Mouse (Mus musculus): ENCODE measurements around the gene Kif20b. TPM values are rescaled to one million over a fixed set of nuclear protein-coding genes. Genes with fewer than 3 reads are reported as not detected.

Gene Kif20b
- polyA plus RNA-seq, 1 experiment: 1.7 TPM

DNA sequence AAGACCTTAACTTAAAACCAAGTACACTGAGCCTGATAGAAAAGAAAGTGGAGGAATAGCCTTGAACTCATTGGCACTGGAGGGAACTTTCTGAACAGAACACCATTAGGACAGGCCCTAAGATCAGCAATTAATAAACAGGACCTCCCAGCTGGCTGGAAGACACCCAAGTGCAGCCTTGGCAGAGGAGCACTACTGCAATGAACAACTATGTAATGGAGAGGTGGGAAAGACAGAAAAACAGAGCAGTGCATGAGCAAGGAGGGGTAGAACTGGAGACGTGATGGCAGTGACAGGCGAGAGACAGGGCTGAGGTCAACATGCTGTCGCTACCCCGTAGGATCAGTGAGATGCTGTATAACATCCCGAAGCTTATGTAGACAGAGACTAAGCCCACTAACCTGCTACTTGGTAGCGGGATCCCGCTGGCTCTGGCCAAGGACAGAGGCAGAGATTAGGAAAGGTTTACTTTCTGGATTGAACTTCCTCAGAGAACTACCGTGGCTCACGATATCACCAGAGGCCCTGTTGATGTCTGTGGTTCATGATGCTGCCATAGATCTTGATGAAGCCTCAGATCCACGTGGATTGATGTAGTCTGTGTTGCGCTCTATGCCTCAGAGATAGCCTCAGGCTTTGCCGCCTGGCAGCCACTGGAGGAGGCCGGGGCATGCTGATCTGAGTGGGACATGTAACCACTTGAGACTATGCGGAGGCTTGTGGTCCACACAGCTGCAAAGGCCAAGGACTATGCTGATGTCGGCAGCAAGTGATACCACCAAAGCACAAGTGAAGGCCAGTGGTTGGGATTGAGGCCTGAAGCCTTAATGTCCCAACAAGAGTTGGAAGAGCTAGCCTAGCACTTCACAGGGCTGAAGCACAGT is 24.8 kb upstream of the Kif20b start:
- Histone ChIP-seq H3K27me3 (ENCODE audit: control insufficient read depth, insufficient read depth, low read length) (no peaks in the 10 kb centered on the region), H3K4me3 (ENCODE audit: control insufficient read depth, insufficient read depth, low read length) (no peak overlapping the region), H3K4me1 (replicated peaks; ENCODE audit: control insufficient read depth, insufficient read depth, low read length) (no peaks in the 10 kb centered on the region), H3K27ac (ENCODE audit: control insufficient read depth, insufficient read depth, low read length) (no peak overlapping the region), H3K36me3 (ENCODE audit: control insufficient read depth, insufficient read depth, low read length) (no peaks in the 10 kb centered on the region)
- TF ChIP-seq CTCF (IDR thresholded peaks at IDR 0.05; ENCODE audit: borderline replicate concordance, control insufficient read depth, extremely low read depth, insufficient read depth, low read length, poor library complexity) (no peak), POLR2A (IDR thresholded peaks at IDR 0.05; ENCODE audit: control insufficient read depth, extremely low read depth, insufficient read depth, low read length, poor library complexity) (no peak)
- WGBS: 95% methylated on average over 15 of the region's 15 CpGs
- DNase-seq: no peak

DNA sequence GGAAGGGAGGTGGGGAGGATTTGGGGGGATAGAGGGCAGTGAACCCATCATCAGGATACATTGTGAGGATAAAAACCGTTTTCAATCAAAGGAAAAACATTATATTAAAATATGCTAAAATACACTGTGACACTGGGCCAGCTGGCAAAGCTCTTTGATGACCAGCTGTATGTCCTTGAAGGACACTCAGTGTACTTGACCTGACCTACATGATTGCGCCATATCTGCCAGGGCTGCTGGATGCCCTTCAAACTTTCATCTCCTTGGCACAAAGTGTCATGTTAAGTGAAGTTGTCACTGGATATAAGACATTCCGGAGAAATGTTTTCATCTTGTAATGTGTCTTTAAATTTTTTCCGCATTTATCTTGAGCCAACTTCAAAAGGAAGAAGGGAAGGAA is 23.2 kb upstream of the Kif20b start:
- DNase-seq: no peak
- no peaks in the 10 kb centered on the region for H3K4me1 ChIP-seq (replicated peaks; ENCODE audit: control insufficient read depth, insufficient read depth, low read length)
- H3K27ac ChIP-seq (ENCODE audit: control insufficient read depth, insufficient read depth, low read length): no peak overlapping the region
- H3K27me3 ChIP-seq (ENCODE audit: control insufficient read depth, insufficient read depth, low read length): no peaks in the 10 kb centered on the region
- no peaks in the 10 kb centered on the region for H3K36me3 ChIP-seq (ENCODE audit: control insufficient read depth, insufficient read depth, low read length)
- no peak for TF ChIP-seq CTCF (IDR thresholded peaks at IDR 0.05; ENCODE audit: borderline replicate concordance, control insufficient read depth, extremely low read depth, insufficient read depth, low read length, poor library complexity)
- TF ChIP-seq POLR2A (IDR thresholded peaks at IDR 0.05; ENCODE audit: control insufficient read depth, extremely low read depth, insufficient read depth, low read length, poor library complexity): no peak
- H3K4me3 ChIP-seq (ENCODE audit: control insufficient read depth, insufficient read depth, low read length): no peak overlapping the region
- 95% methylated on average over 4 of the region's 4 CpGs for WGBS

DNA sequence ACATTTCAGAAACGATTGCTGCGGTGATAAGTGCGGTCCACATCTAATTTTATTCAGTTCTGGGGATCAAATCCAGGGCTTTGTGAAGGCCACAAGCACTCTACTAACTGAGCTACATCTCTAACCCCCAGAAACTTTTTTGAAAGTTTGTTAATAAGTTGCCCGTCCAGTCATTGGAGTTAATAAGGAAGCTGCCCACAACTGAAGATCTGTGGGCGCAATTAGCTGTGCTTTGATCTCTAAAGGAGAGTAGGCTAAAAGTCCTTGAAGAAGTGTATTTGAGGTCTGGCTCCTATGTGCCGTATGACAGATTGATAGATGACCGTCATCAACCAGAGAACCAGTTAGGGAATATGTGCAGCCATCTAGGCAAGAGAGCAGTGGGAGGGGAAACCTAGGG is 20.9 kb upstream of the Kif20b start:
- Histone ChIP-seq H3K36me3 (ENCODE audit: control insufficient read depth, insufficient read depth, low read length) (no peaks in the 10 kb centered on the region), H3K27ac (ENCODE audit: control insufficient read depth, insufficient read depth, low read length) (no peak overlapping the region), H3K4me3 (ENCODE audit: control insufficient read depth, insufficient read depth, low read length) (no peak overlapping the region), H3K27me3 (ENCODE audit: control insufficient read depth, insufficient read depth, low read length) (no peaks in the 10 kb centered on the region), H3K4me1 (replicated peaks; ENCODE audit: control insufficient read depth, insufficient read depth, low read length) (peaks cover 2% of the 10 kb centered on the region; the same call in 1 of the 2 replicates)
- no peak for DNase-seq
- 97% methylated on average over 7 of the region's 7 CpGs for WGBS
- no peak for TF ChIP-seq POLR2A (IDR thresholded peaks at IDR 0.05; ENCODE audit: control insufficient read depth, extremely low read depth, insufficient read depth, low read length, poor library complexity)
- TF ChIP-seq CTCF (IDR thresholded peaks at IDR 0.05; ENCODE audit: borderline replicate concordance, control insufficient read depth, extremely low read depth, insufficient read depth, low read length, poor library complexity): no peak

DNA sequence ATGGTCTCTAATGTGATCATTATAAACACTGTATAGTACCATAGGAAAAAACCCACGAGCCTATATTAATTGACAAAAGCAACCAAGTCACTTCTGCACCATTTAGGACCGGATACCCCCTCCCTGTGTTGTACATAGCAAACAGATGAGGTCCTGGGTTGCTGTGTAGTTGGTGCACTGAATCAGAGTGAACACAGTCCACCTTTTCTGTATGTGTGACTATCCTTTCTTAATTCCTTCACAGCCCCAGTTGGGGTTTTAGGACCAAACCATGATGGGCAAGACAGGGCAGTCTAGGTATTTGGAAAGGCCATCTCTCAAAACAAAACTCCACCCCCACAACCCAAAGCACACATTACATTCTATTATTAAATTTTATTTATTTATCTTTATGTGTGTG is 20.4 kb upstream of the Kif20b start:
- Histone ChIP-seq H3K36me3 (ENCODE audit: control insufficient read depth, insufficient read depth, low read length) (no peaks in the 10 kb centered on the region), H3K27ac (ENCODE audit: control insufficient read depth, insufficient read depth, low read length) (no peak overlapping the region), H3K27me3 (ENCODE audit: control insufficient read depth, insufficient read depth, low read length) (no peaks in the 10 kb centered on the region), H3K4me1 (replicated peaks; ENCODE audit: control insufficient read depth, insufficient read depth, low read length) (peaks cover 2% of the 10 kb centered on the region; the same call in 1 of the 2 replicates), H3K4me3 (ENCODE audit: control insufficient read depth, insufficient read depth, low read length) (no peak overlapping the region)
- 95% methylated on average over 2 of the region's 2 CpGs for WGBS
- DNase-seq: no peak
- TF ChIP-seq CTCF (IDR thresholded peaks at IDR 0.05; ENCODE audit: borderline replicate concordance, control insufficient read depth, extremely low read depth, insufficient read depth, low read length, poor library complexity) (no peak), POLR2A (IDR thresholded peaks at IDR 0.05; ENCODE audit: control insufficient read depth, extremely low read depth, insufficient read depth, low read length, poor library complexity) (no peak)

DNA sequence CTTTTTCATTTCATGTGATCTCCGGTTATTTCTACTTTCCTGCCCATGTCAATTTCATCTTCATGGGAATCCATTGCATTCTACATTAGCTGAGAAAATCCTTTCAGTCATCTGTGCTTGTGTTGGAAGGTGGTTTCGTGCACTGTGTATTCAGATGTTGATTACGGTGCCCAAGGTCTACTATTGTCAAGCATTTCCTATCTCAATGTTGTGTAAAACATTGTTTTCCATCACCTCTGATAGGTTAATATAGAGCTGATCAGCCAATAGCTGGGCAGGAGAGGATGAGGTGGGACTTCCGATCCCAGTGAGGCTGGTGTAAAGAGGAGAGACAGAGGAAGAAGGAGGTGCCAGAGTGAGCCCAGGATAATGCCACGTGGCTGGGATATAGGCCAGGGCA is 18.1 kb upstream of the Kif20b start:
- peaks cover 2% of the 10 kb centered on the region; the same call in 1 of the 2 replicates for H3K4me1 ChIP-seq (replicated peaks; ENCODE audit: control insufficient read depth, insufficient read depth, low read length)
- no peak for DNase-seq
- no peaks in the 10 kb centered on the region for H3K36me3 ChIP-seq (ENCODE audit: control insufficient read depth, insufficient read depth, low read length)
- no peak for TF ChIP-seq CTCF (IDR thresholded peaks at IDR 0.05; ENCODE audit: borderline replicate concordance, control insufficient read depth, extremely low read depth, insufficient read depth, low read length, poor library complexity)
- TF ChIP-seq POLR2A (IDR thresholded peaks at IDR 0.05; ENCODE audit: control insufficient read depth, extremely low read depth, insufficient read depth, low read length, poor library complexity): no peak
- H3K27me3 ChIP-seq (ENCODE audit: control insufficient read depth, insufficient read depth, low read length): no peaks in the 10 kb centered on the region
- whole genome bisulfite sequencing: 92% methylated on average over 5 of the region's 5 CpGs
- H3K4me3 ChIP-seq (ENCODE audit: control insufficient read depth, insufficient read depth, low read length): no peak overlapping the region
- no peak overlapping the region for H3K27ac ChIP-seq (ENCODE audit: control insufficient read depth, insufficient read depth, low read length)

DNA sequence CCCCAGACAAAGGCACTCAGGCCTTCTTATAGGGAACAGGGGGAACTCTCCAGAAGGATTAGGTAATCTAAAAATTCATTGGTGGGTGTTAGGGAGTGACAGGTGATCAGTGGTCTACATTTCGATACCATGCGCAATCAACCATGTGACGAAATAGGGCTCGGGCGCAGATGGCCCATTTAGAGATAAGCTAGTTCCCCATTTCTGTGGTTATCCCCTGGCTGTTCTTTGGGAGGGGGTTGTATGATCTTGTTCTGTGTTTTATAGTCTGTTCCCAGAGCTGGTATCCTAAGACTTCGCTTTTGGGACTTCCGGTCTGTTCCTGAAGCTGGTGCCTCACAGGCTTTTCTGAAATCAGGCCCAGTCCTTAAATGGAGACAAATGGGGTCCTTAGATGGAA is 16.7 kb upstream of the Kif20b start:
- Histone ChIP-seq H3K27me3 (ENCODE audit: control insufficient read depth, insufficient read depth, low read length) (no peaks in the 10 kb centered on the region), H3K36me3 (ENCODE audit: control insufficient read depth, insufficient read depth, low read length) (no peaks in the 10 kb centered on the region), H3K4me3 (ENCODE audit: control insufficient read depth, insufficient read depth, low read length) (no peak overlapping the region), H3K27ac (ENCODE audit: control insufficient read depth, insufficient read depth, low read length) (no peak overlapping the region), H3K4me1 (replicated peaks; ENCODE audit: control insufficient read depth, insufficient read depth, low read length) (peaks cover 2% of the 10 kb centered on the region; the same call in 1 of the 2 replicates)
- no peak for DNase-seq
- TF ChIP-seq POLR2A (IDR thresholded peaks at IDR 0.05; ENCODE audit: control insufficient read depth, extremely low read depth, insufficient read depth, low read length, poor library complexity) (no peak), CTCF (IDR thresholded peaks at IDR 0.05; ENCODE audit: borderline replicate concordance, control insufficient read depth, extremely low read depth, insufficient read depth, low read length, poor library complexity) (no peak)
- 51% methylated on average over 7 of the region's 7 CpGs for WGBS

All from thymus, adult 2 months (tissue).